Mouse (Mus musculus) adrenal gland, adult 2 months (tissue): ENCODE measurements at regions not wholly inside any gene's neighbourhood (a gene's known extent, or its start where the extent isn't known, plus 50 kb on each side); places are given as distances from the start of the nearest gene placed in this dataset.

ENCODE experiments used
- DNase-seq: peaks from one replicate; pipeline ENCODE4 v3.0.0; 2021

GRCm38 (mm10) chr19:16075512-16076086 is 57.0 kb upstream of the Gnaq start:
- DNase-seq = no peak

GRCm38 (mm10) chr19:16075026-16075425 is 57.6 kb upstream of the Gnaq start:
- DNase-seq = no peak

- DNase-seq = no peak
These were observed 65.3 kb upstream of the Gnaq start for GRCm38 (mm10) chr19:16067314-16067713.

GRCm38 (mm10) chr19:16064911-16065310 is 67.7 kb upstream of the Gnaq start:
- DNase-seq = no peak

- DNase-seq = peak; percentile 79
These were observed 68.6 kb upstream of the Gnaq start for GRCm38 (mm10) chr19:16063916-16064580.

GRCm38 (mm10) chr19:16063533-16063915 is 69.1 kb upstream of the Gnaq start:
- no peak for DNase-seq

- DNase-seq = peak; percentile 46
These were observed 70.8 kb upstream of the Gnaq start for GRCm38 (mm10) chr19:16061821-16062220.

- no peak for DNase-seq
These were observed 73.6 kb upstream of the Gnaq start for GRCm38 (mm10) chr19:16059026-16059425.

- peak; percentile 43 for DNase-seq
These were observed 65.6 kb upstream of the Cep78 start for GRCm38 (mm10) chr19:16050220-16051055.

- DNase-seq = no peak
These were observed 64.9 kb upstream of the Cep78 start for GRCm38 (mm10) chr19:16049646-16050045.

GRCm38 (mm10) chr19:16046977-16047376 is 62.2 kb upstream of the Cep78 start:
- DNase-seq = no peak

- DNase-seq = no peak
These were observed 60.5 kb upstream of the Cep78 start for GRCm38 (mm10) chr19:16045261-16045660.

- DNase-seq = no peak
These were observed 59.4 kb upstream of the Cep78 start for GRCm38 (mm10) chr19:16044169-16044568.

GRCm38 (mm10) chr19:16043007-16043406 is 58.2 kb upstream of the Cep78 start:
- DNase-seq = no peak

- DNase-seq = no peak
These were observed 57.1 kb upstream of the Cep78 start for GRCm38 (mm10) chr19:16041891-16042290.

- no peak for DNase-seq
These were observed 53.0 kb upstream of the Cep78 start for GRCm38 (mm10) chr19:16037806-16038205.
